Mouse (Mus musculus) retina, adult 2 months (tissue): ENCODE measurements around the gene Rora.
"Not testable (repeated sequence)": the region's sequence is repeated elsewhere in the genome, so short reads cannot be mapped to it uniquely, and the experiment has no call there.

Experiments used
- DNase-seq: peaks from one replicate; pipeline ENCODE4 v3.0.0-alpha.2; 2012; ENCODE audit warnings: low read depth, low spot score

Rora gene

DNA sequence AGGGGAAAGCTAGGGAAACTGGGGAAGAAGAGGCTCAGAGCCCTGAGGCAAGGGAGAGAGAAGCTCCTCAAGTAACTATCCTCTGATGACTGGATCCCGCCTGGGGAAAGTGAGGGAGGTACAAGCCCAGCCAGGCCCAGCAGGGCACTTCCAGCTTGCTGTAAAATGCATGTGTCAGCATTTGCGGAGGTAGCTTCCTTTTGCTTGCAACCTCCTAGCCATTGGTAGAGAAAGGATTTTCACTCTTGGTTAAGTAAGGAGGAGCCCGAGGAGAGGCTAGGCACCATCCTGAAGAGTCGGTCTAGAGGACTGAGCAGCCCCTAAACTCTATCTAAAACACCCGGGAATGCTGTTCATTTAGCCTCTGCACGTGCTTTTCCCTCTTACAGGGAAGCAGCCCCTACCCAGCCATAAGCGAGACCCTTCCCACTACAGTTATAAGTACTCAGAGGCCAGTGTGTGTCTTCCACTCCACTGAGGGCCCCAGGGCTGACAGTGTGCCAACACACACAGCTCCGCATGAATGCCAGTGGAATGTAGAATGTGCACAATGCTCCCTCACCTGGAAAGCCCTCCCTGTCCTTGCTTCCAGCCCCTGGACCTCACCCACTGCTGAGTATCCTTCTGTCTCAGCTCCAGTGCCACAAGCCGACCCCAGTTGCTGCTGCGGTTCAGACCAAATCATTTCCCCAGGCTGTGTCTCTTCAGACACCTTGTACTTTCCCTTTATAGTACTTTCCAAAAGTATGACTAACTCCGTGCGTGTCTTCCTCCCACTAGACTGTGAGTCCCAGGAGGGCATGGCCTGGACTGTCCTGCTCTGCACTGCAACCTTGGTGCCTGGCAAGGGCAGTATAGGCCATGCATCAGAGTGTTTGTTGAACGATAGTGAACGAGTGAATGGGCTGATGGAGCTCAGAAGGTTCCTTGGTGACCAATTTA lies 431.4 kb downstream of the Rora start:
- DNase-seq = no peak

DNA sequence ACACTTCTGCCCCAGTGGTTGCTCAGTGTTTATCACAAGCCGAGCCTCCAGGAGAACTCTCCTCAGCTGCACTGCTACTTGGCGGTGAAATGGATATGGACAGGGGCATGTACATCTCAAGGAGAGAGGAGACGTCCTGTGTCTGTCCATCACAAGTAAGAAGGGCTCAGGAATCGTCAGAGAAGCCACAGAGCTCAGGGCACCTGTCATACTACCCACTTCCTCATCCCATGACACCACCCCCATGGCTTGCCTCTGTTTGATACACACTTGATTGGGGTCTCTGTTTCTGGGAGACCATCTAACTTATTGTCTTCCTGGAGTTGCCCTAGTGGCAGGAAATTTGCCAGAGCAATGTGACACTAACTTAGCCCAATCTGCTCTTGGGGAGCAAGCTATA lies 433.3 kb downstream of the Rora start:
- DNase-seq = no peak

DNA sequence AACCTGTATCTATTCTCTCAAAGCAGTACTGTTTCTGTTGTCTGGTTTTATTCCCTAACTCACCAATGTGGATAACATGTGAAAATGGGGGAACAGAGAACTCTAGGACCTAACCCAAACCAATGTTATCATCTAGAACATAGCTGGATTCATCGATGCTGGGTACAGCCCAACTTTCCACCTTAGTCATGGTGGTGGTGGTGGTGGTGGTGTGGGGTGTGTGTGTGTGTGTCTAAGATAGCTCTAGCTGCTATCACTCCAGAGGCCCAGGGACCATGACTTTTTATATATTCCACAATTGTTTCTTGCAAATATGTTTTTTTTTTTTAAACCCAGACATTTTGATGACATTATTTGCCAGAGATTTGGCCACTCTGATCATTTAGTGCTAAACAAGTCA lies 433.7 kb downstream of the Rora start:
- no peak for DNase-seq

DNA sequence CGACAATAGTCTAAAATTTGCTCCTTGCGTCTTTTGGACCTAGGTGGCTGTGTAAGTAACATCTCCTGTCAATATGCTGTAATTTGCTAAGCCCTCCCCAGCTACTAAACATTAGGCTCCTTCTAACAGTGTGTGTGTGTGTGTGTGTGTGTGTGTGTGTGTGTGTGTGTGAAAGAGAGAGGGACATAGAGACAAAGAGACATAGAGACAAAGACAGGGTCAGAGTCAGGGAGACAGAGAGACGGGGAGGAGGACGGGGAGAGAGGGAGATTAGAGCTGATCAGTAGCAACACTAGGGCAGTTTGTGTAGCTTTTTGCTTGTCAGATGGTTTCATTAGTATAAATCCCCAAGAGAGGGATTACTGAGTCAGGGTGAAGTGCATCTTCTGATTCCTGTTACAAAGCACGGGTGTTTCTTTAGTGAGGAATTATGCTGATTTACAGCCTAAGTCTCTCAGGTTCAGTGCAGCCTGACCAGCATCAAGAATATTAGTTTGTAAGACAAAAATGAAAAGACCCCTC lies 437.2 kb downstream of the Rora start:
- no peak for DNase-seq

DNA sequence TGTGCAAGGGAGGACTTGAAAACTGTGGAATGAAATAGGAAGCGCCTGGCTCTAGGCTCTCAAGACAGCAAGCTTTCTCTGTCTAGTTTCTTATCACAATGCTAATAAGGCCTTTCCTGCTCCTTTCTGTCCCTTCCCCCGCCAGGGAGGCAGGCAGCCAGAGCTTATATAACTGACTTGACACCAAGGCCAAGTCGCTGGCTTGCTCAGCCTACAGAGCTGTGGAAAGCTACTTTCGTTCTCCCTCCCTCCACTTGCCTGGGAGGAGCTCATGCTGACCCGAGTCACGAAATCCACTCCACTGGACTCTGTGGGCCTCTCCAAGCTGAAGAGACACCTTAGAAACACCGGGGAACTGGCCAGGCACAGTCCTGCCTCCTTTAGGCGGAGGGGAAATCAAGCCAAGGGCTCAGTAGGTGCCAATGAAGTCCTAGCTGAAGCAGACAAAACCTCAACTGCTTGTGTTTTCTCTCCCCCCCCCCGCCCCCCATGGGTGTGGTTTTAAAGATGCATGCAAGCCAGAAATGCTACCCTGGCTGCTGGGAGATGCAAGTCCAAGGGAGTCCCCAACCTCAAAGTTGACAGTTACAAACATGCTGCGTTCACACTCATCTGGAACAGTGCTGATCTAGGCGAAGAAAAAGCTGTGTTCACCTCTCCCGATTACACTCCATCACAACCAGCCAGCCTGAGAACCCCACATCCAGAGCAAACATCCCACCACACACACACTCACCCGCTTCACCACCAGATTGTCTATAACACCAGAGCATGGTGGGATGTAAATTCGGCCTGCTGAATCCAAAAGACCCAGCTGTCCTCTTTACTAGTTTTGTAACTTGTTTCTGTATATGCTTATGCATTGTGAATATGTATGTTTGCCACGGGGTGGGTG lies 438.8 kb downstream of the Rora start:
- DNase-seq = no peak

DNA sequence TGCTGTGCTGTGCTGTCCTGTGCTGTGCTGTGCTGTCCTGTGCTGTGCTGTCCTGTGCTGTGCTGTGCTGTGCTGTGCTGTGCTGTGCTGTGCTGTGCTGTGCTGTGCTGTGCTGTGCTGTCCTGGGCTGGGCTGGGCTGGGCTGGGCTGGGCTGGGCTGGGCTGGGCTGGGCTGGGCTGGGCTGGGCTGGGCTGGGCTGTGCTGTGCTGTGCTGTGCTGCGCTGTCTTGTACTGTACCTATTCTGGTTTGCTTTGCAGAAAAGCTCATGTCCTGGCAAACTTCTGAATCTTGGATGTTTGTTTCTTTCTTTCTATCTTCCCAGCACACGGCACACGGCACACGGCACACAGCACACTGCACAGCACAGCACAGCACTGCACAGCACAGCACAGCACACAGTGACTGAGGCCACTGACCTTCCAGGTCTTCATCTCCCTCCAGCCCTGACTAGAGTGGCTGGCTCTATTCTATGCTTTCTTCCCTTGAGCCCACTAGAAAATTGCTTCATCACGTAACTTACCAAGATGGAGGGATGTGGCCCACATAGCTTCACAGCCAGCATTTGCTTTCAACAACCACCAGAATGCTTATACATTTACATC lies 446.7 kb downstream of the Rora start:
- DNase-seq = not testable (repeated sequence)

DNA sequence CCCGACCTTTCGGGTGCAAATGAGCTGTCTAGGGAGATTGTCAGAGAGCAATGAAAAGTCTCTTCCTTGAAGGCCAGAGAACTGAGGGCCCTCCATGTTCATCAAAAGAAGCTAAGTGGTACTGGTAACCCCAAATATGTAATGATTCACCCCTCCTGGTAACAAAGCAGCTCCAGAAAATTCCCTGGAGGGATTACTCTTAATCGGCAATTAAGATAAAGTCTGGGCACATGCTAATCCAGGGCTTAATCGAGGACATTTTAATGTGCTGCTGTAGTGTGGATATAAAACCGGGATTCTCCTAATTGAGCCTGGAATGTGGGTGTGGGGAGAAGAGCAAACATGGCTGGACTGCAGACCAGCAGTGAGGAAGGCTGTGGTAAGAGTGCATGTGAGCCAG lies 450.7 kb downstream of the Rora start:
- DNase-seq = no peak

DNA sequence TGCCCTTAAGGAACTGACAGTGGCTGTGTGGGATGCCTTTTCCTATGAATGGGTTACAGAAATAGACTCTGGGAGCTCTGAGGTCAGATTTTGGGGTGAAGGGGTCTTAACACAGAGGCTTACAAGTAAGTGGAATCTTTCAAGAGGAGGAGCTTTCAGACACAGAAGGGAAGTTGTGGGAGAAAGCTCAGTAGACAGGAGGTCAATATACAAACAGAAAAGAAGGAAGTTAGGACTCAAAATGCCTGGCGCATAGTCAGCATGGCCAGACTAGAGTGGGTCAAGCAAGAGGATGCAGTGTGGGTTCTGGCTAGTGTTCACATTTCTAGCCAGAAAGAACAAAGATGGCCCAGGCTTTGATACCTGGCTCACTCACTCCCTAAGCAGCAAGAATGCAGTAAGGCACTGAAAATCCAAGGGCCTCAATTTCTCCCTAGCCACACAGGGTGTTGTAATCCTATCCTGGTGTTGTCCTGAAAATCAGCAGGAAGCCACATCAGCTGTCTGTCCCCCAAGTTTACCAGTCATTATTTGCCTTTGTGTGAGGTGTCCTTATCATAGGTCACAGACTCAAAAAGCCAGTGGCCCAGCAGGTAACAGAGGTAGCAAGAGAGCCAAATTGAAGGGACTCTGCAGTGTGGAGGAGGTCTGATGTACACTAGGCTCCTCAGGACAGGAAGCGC lies 456.2 kb downstream of the Rora start:
- no peak for DNase-seq

DNA sequence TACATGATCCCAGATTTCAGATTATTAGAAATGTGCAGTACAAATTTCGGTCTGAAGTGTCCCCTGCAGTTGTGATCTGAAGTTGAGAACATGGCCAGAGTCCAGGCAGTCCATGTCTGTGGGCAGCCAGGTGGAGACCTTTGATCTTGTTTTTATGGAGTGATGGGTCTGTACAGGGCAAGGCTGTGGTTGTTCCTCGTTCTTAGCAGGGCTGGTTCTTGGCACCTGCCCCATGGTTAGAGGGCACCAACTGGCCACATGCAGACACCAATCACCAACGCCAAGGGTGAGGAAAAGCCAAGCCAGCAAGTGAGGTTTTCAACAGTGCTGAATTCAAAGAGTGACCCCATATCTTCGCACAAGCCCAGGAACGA lies 456.7 kb downstream of the Rora start:
- no peak for DNase-seq

DNA sequence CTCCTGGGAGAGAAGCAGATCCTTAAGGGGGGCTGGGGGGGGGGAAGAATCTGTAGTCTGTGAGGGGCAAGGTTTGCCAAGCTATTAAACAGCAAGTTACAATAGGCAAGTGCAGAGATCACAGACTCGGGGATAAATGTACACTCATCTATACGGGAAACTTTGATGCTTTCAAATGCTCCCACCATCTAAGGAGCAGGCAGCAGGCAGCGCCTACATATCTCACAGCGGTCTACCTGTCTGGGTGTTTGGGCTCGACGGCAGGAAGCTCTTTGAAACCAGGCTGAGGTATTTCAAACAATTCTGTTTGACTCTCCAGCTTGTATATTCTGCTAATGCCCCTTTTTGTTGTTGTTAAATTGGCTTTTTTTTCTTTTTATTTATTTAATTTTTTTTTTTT lies 457.1 kb downstream of the Rora start:
- DNase-seq = no peak

DNA sequence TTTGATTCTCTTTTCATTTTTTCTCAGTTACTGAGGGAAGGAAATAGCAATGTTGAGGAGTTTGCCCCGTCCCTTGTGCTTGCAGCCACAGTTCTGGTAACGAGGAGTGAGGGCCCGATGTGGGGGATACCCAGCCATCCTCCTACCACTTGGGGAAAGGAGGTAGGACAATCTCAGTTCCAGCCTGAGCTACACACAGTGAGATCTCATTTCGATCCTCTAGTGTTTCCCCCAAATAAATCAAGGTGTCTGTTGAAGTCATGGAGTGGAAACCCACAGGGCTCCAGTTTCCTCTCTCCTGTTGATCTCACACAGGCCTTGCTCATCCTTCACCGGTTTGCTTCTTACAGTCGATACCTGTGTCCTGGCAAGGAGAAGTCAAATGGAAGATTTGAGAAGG lies 458.0 kb downstream of the Rora start:
- DNase-seq = no peak

DNA sequence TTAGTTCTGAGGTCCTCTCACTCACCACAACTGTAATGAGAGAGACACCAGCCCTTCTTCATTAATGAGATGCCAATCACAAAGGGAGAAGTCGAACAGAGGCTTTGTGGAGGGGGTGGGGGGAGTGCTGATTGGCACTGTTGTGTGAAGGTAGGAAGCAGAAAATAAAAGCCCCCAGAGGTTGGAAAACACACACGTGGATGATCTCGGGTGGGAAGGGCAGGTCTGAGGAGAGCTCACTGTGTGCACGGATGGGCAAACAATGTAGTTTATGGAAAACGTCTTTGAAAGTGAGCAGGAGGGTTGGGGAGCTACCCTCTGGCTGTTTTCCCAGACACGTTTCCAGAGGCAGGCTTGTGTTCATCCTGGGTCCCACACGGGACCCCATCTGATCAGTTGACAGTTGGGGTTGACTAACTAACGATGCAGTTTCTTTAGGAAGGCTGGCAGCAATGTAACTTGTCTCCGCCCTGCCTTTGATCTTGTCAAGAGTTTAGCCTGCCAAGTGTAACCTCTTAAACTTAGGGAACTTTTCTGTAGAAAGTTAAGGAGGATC lies 460.9 kb downstream of the Rora start:
- no peak for DNase-seq

DNA sequence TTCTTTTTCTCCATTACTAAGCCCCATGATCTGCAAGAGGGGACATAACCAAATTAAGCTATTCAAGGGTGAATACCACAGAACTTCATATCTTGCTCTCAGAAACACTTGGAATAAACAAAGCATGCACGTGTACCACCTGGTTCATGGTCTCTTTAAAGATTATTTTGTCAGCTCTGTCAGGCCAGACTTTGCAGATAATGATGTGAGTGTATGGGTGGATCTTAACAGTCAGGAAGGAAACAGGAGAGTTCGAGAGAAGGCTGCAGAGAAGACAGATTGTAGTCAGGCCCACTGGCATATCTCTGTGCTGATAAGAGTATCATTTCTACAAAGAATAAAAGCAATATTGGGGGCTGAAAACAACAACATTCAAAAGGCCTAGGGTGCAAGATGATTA lies 463.2 kb downstream of the Rora start:
- no peak for DNase-seq

DNA sequence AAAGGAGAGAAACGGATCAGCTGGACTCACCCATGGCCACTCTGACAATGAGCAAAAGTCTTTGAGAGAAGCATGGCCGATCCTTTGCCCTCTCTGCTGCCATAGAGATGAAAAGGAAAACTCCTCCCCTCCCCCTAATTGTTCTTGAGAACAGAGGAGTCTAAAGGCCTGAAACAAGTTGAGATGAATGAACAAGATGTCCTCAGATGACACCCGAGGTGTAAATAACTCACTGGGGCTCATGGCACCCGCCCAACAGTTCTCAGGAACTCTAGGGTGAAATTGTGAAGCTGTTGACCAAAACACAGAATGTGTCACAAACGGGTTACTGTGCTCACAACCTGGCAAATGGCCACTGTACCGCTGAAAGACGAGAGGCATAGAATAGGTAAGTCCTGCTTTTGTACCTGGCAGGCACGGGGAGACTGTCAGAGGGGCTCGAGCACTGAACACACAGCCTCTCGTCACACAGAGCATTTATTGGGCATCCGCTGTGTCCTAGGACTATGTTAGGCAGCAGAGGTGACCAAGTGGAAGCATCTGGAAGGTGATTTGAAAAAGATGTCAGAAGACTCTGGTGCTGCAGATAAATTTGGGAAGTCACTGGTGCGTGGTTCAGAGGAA lies 467.6 kb downstream of the Rora start:
- DNase-seq = no peak

DNA sequence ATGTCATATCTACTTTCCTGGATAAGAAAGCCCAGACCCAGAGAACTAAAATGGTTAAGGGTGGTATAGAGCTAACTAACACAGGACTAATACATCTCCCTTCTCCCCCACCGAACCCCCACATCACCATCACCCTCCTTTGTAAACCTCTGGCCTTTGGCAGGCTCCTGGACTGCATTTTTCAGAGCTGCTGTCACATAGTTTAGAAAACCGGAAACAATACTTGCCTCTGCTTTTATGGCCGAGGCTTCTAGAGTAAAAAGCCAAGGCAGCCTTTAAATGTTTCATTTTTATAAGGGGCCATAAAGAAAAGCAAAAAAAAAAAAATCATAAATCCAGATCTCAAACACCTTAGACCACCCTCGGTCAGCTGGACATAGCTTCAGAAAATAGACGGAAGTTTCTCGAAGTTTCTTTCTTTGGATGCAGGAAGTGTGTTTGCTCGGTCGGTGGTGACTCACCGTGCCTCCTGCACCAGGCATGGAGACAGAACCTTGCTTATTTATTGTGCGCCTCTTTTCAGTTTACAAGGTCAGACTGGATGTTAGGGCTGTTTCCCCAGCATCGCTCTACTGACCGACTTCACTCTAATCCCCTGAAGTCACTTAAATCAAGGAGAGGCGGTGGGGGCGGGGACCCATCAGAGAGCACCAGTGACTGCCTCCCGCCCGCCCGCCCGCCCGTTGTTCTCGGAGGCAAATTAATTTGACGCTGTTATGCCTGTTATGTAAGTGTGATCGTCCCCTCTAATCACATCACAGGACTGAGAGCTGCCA lies 471.6 kb downstream of the Rora start:
- DNase-seq = peak; percentile 30

DNA sequence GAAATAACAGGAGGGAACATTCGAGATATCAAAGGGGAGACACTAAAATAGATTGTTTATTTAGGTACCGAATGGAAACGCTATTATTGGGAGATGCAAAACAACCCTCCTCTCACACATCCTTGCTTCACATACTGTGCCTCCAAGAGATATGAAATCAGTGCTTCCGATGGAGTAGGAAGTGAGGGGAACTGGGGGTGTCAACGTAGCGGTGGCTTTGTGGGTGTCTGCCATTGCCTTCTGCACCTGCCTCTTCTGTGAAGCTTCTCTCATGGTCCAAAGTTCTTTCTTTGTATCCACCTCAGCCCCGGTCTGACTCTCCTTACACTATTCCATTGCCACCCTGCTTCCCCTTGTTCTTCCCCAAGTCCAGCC lies 472.2 kb downstream of the Rora start:
- DNase-seq = no peak

DNA sequence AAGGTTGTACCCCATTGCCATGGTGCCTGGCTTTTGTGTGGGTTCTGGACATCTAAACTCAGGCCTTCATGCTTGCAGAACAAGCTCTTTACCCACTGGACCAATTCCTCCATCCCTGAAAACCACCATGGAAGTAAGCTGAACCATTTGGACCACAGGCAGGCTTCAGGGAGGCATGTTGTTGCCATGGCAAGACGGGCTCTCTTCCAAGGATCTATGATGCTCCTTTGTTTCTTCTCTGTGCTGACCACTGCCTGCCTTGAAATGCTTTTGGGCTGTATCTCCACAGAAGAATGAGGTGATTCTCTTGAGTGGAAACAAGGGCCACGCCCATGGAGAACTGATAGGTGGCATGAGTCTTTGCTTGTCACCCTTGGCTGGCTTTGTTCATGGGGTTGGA lies 473.0 kb downstream of the Rora start:
- no peak for DNase-seq

DNA sequence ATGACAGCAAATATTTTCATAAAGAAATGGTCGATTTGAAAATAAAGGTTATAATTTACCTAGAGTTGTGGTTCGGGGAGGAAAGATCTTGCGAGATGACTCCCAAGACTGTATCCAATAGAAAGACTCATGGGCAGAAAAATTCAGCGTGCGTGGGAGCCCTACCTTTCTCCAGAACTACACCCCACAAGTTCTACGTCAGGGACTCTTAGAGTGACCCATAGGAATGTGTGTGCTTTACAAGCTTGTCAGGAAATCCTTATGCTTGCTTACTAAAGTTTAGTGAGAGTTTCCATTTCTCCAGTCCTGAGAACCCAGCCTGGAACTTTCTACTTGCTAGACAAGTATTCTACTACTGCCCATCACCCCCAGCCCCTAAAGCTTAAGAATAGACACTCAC lies 474.7 kb downstream of the Rora start:
- no peak for DNase-seq

DNA sequence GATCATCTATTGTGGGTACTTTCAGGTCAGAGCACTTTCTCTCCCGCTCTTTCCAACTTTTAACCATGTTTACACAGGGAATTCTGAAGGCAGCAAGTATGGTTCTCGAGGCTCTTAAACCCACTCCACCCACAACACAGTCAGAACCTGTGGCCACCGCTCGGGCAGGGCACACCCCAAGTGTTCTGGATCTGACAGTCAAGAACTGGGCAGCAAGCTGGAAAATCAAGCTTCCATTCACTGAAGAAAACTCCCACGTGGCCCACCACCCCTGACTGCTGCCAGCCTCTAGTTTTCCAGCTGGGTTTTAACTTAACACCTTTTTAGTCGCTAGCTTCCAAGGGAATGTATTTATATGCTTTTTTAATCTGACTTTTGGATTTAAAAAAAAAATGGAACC lies 479.4 kb downstream of the Rora start:
- no peak for DNase-seq

DNA sequence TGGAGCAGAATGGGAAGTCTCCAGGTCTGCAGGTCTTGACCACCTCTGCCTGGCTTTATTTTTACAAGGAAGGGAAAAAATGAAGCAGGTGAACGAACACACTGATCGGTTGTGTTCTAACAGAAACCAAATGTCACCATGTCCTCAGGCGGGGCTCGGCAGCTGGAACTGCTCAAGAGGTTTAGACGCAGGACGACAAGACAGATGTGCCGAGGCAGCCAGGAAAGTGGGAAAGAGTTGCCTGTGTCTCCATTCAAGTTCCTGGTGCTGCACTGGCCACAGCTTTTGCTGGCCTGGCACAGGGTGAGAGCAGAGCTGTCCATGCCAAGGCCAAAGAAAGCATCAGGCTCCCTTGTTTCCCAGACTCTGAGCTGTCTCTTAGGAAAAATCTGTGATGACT lies 480.1 kb downstream of the Rora start:
- DNase-seq = no peak
